Mouse (Mus musculus): ENCODE results near the gene Prr22. TPM values are rescaled to one million over a fixed set of nuclear protein-coding genes. Genes with fewer than 3 reads are reported as not detected.

The Prr22 gene
- total and polyA plus RNA-seq, 3 experiments = 0.15 to 1.3 (median 0.93) TPM

GRCm38 (mm10) chr17:56804952-56805351 is 34.9 kb downstream of the Prr22 start:
- H3K27me3 ChIP-seq (replicated peaks) = peaks cover 73% of the 10 kb centered on the region
- no peak overlapping the region for H3K9ac ChIP-seq (ENCODE audit: insufficient read depth, low read depth)
- peaks cover 3 to 6% of the 10 kb centered on the region in 2 experiments for H3K4me1 ChIP-seq (ENCODE audit: control insufficient read depth in 1 of 2, insufficient read depth in 2 of 2)
- H3K79me2 ChIP-seq (replicated peaks; ENCODE audit: control insufficient read depth, extremely low read depth, insufficient read depth, poor library complexity, severe bottlenecking) = no peaks in the 10 kb centered on the region
- TF ChIP-seq E2F4 (IDR thresholded peaks at IDR 0.05; ENCODE audit: insufficient replicate concordance, low read depth, low read length) = no peak
- no peak for TF ChIP-seq USF2 (conservative IDR thresholded peaks at IDR 0.05; ENCODE audit: low read depth, low read length)
- no peak for TF ChIP-seq NELFE (IDR thresholded peaks at IDR 0.05; ENCODE audit: low read depth, low read length)
- no peak for TF ChIP-seq MYC (IDR thresholded peaks at IDR 0.05; ENCODE audit: low read depth, low read length)
- TF ChIP-seq POLR2A (IDR thresholded peaks at IDR 0.05; ENCODE audit: low read depth, low read length) = no peak
- no peak for TF ChIP-seq TBP (conservative IDR thresholded peaks at IDR 0.05; ENCODE audit: low read depth, low read length)
- TF ChIP-seq ZMIZ1 (IDR thresholded peaks at IDR 0.05; ENCODE audit: low read depth, low read length) = no peak
- no peak for TF ChIP-seq ZC3H11A (IDR thresholded peaks at IDR 0.05; ENCODE audit: low read depth, low read length)
- no peak for TF ChIP-seq SMC3 (IDR thresholded peaks at IDR 0.05; ENCODE audit: low read depth, low read length)
- no peak for TF ChIP-seq PAX5 (IDR thresholded peaks at IDR 0.05; ENCODE audit: low read length)
- no peak for TF ChIP-seq TCF12 (IDR thresholded peaks at IDR 0.05; ENCODE audit: low read depth, low read length)
- no peak for TF ChIP-seq GABPA (IDR thresholded peaks at IDR 0.05; ENCODE audit: insufficient replicate concordance, low read depth, low read length)
- no peak for DNase-seq (ENCODE audit: extremely low read depth)
- H3K9me3 ChIP-seq (replicated peaks; ENCODE audit: low read length) = no peaks in the 10 kb centered on the region
- H3K27ac ChIP-seq (ENCODE audit: insufficient read depth, low read depth) = no peak overlapping the region
- in situ Hi-C loops (cut with MboI; ENCODE audit: low pct_ligation_motif_present, low pct_unique_long_range_greater_than_20kb, low sequenced_read_pairs) (no loop called here), dilution Hi-C loops (cut with MboI; ENCODE audit: extremely low pct_ligation_motif_present, extremely low pct_unique_long_range_greater_than_20kb, low sequenced_read_pairs) (no loop called here)
- H3K4me2 ChIP-seq (ENCODE audit: insufficient read depth, low read depth, poor library complexity, severe bottlenecking) = no peak overlapping the region
- H3K4me3 ChIP-seq (replicated peaks in 1 of 3; ENCODE audit: low read depth in 2 of 3, low read length in 2 of 3, poor library complexity in 1 of 3) = no peak overlapping the region
- no peaks in the 10 kb centered on the region for H3K36me3 ChIP-seq (replicated peaks in 1 of 2; ENCODE audit: control insufficient read depth in 1 of 2, insufficient read depth in 1 of 2, low read length in 1 of 2)

- DNase-seq (ENCODE audit: extremely low read depth) = no peak
- no peak overlapping the region for H3K4me2 ChIP-seq (ENCODE audit: insufficient read depth, low read depth, poor library complexity, severe bottlenecking)
- H3K36me3 ChIP-seq (replicated peaks in 1 of 2; ENCODE audit: control insufficient read depth in 1 of 2, insufficient read depth in 1 of 2, low read length in 1 of 2) = no peaks in the 10 kb centered on the region
- dilution Hi-C loops (cut with MboI; ENCODE audit: extremely low pct_ligation_motif_present, extremely low pct_unique_long_range_greater_than_20kb, low sequenced_read_pairs) = no loop called here
- no peaks in the 10 kb centered on the region for H3K79me2 ChIP-seq (replicated peaks; ENCODE audit: control insufficient read depth, extremely low read depth, insufficient read depth, poor library complexity, severe bottlenecking)
- H3K4me3 ChIP-seq (replicated peaks in 1 of 3; ENCODE audit: low read depth in 2 of 3, low read length in 2 of 3, poor library complexity in 1 of 3) = no peak overlapping the region
- H3K4me1 ChIP-seq (ENCODE audit: control insufficient read depth in 1 of 2, insufficient read depth in 2 of 2) = peaks cover 0 to under 1% of the 10 kb centered on the region in 2 experiments; a peak in 2 of 4 replicates
- H3K9me3 ChIP-seq (replicated peaks; ENCODE audit: low read length) = no peaks in the 10 kb centered on the region
- H3K9ac ChIP-seq (ENCODE audit: insufficient read depth, low read depth) = no peak overlapping the region
- no peak overlapping the region for H3K27ac ChIP-seq (ENCODE audit: insufficient read depth, low read depth)
- in situ Hi-C loops (cut with MboI; ENCODE audit: low pct_ligation_motif_present, low pct_unique_long_range_greater_than_20kb, low sequenced_read_pairs) = no loop called here
- H3K27me3 ChIP-seq (replicated peaks) = peaks cover 70% of the 10 kb centered on the region
- TF ChIP-seq ETS1 (conservative IDR thresholded peaks at IDR 0.05; ENCODE audit: low read depth, low read length) = no peak
- no peak for TF ChIP-seq USF1 (IDR thresholded peaks at IDR 0.05; ENCODE audit: low read depth, low read length)
- peak; percentile 36 for TF ChIP-seq SMC3 (IDR thresholded peaks at IDR 0.05; ENCODE audit: low read depth, low read length)
- no peak for TF ChIP-seq PAX5 (IDR thresholded peaks at IDR 0.05; ENCODE audit: low read length)
- TF ChIP-seq CHD1 (IDR thresholded peaks at IDR 0.05; ENCODE audit: low read depth, low read length) = no peak
- no peak for TF ChIP-seq NRF1 (IDR thresholded peaks at IDR 0.05; ENCODE audit: low read depth, low read length)
- TF ChIP-seq RAD21 (IDR thresholded peaks at IDR 0.05; ENCODE audit: low read depth, low read length) = peak; percentile 61
- peak in 1 of 2 experiments; percentile 54; a peak in 2 of 4 replicates for TF ChIP-seq CTCF (conservative IDR thresholded peaks at IDR 0.05 in 1 of 2, IDR thresholded peaks at IDR 0.05 in 1 of 2; ENCODE audit: low read depth in 2 of 2, low read length in 2 of 2)
- TF ChIP-seq JUND (conservative IDR thresholded peaks at IDR 0.05; ENCODE audit: low read depth, low read length) = no peak
- TF ChIP-seq ZNF384 (IDR thresholded peaks at IDR 0.05; ENCODE audit: low read depth, low read length) = no peak
Measured at GRCm38 (mm10) chr17:56805784-56806183, 35.7 kb downstream of the Prr22 start.
